9 mouse cellular contexts compared by ENCODE assay signal in the genomic region with DNA sequence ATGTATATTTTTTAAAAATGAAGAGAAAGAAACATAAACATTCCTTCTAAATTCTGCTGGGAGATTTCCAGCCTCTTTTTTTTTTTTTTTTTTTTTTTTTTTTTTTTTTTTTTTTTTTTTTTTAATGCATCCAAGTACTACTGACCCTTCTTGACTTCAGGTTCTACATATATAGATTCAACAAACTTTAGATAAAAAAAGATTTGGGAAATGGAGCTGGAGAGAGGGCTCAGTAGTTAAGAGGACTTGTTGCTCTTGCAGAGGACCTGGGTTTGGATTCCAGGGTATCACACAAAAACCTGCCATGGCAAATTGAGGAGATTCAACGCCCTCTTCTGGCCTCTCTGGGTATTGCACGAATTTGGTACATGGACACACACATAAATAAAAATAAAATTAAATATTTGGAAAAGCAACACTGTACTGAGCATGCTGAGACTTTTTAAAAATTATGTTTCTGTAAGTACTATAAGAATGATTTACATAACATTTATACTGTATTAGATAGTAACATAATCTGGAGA. TPM values are rescaled to one million over a fixed set of nuclear protein-coding genes. Genes with fewer than 3 reads are reported as not detected.
DNase-seq lines count a peak whose midpoint lies in the region; ATAC-seq and TF ChIP-seq lines count a peak whose summit lies in the region.
"Had no signal": no experiment of that assay in that cellular context is flagged by ENCODE, and none has a peak within 500 bp of the region (broad histone marks: within the 10 kb centered on the region; RNA-seq: fewer than 3 reads in every experiment).

No protein-coding gene starts in this region.

- TF ChIP-seq CTCF in liver, embryonic 14.5 days (IDR thresholded peaks at IDR 0.05; ENCODE audit: low read depth): peak; percentile 42; the same call in 1 of the 2 replicates

- H3K36me3 ChIP-seq in liver, embryonic 14.5 days (replicated peaks; ENCODE audit: control insufficient read depth, insufficient read depth, low read depth): no peaks in the 10 kb centered on the region

- no peak overlapping the region for H3K27ac ChIP-seq in liver, embryonic 14.5 days

- WGBS in liver, embryonic 14.5 days (ENCODE audit: insufficient replicate concordance): 3% methylated on average over 2 of the region's 2 CpGs

- TF ChIP-seq EP300 in liver, embryonic 14.5 days (IDR thresholded peaks at IDR 0.05; ENCODE audit: low read depth): no peak

- H3K4me2 ChIP-seq in liver, embryonic 14.5 days (ENCODE audit: low read depth): no peak overlapping the region

- H3K4me3 ChIP-seq in liver, embryonic 14.5 days (ENCODE audit: insufficient read depth in 1 of 2, low read depth in 2 of 2, low read length in 2 of 2): no peak overlapping the region

- ATAC-seq in liver, embryonic 14.5 days (ENCODE audit: insufficient read depth): no peak

- H3K9me3 ChIP-seq in liver, embryonic 14.5 days (ENCODE audit: control insufficient read depth, low read length): no peaks in the 10 kb centered on the region

- peak; percentile 46 to 49 for DNase-seq in adrenal gland, adult 18-20 months (ENCODE audit: low spot score in 2 of 2)
- DNase-seq in adrenal gland, postnatal 4 days (ENCODE audit: low spot score in 2 of 2): no peak
- DNase-seq in liver, embryonic 14.5 days (ENCODE audit: low read depth in 3 of 3, low spot score in 3 of 3): no peak
- DNase-seq in liver: no peak
- peak; percentile 21 for DNase-seq in adipocyte (ENCODE audit: low spot score)
- peak; percentile 41 to 43 for DNase-seq in kidney, postnatal 4 days
- DNase-seq in ovary, adult 18-20 months (ENCODE audit: low spot score): no peak
- no peak for DNase-seq in layer of hippocampus, postnatal 36 days

- H3K4me1 ChIP-seq in liver, embryonic 14.5 days (replicated peaks; ENCODE audit: control insufficient read depth in 2 of 2, insufficient read depth in 2 of 2, low read length in 1 of 2): no peaks in the 10 kb centered on the region

- no peaks in the 10 kb centered on the region for H3K27me3 ChIP-seq in liver, embryonic 14.5 days (ENCODE audit: control insufficient read depth, insufficient read depth, low read length)

- no peak overlapping the region for H3K9ac ChIP-seq in liver, embryonic 14.5 days (replicated peaks)

RNA-seq across cellular contexts. Expression of gene Stfa3, which starts 14.8 kb away (rescaled TPM):
- not detected for total RNA-seq in adrenal gland, adult 18-20 months (2021)
- total RNA-seq in adrenal gland, postnatal 4 days (2021): 10 to 100 TPM; 14.2 to 40.7 TPM
- 29.5 and 36.7 TPM in 2 replicates for polyA plus RNA-seq in liver, embryonic 14.5 days (2012; rRNA removed)
- polyA plus RNA-seq in liver, embryonic 14.5 days (2014; fragmentation: Nextera tagmentation; extraction: Ambion mirVana): 27.1 and 37.9 TPM in 2 replicates
- total RNA-seq in layer of hippocampus, postnatal 36 days (2021): not detected
- polyA plus RNA-seq: C2C12 had no signal

Comparison
In these comparisons a context has a peak if more than half of its experiments do, and no peak if none do; other contexts are left out.
1. DNase-seq: peak in adrenal gland, adult 18-20 months (2 of 2), adipocyte (single experiment) and kidney, postnatal 4 days (2 of 2); none in adrenal gland, postnatal 4 days (0 of 2), liver, embryonic 14.5 days (0 of 3), liver (single experiment), ovary, adult 18-20 months (single experiment) and layer of hippocampus, postnatal 36 days (0 of 2).
2. RNA of gene Stfa3, which starts 14.8 kb away (total RNA-seq): 14.2 to 40.7 TPM in adrenal gland, postnatal 4 days; not detected in adrenal gland, adult 18-20 months and not detected in layer of hippocampus, postnatal 36 days; every median in the first group is over 10 times any median in the second.